Comparison of ENCODE assay signal across 9 mouse cellular contexts in the genomic region with DNA sequence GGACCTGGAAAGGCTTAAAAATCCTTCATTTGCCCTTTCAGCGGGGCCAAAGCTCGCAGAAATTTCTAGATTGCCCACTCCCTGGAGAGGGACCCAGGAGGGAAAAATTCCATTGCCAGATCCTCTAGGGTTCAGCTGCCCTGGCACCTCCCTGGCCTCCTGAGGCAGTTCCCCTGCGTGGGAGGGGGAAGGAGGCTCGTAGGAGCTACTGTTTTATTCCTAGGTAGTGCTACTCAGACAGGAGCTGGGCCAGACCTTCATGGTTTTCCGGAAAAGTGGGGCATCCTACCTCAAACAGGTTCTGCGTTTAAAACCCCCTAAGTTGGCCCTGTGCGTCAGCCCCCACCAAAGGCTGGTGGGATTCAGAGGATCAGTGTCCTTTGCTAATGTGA. TPM values are rescaled to one million over a fixed set of nuclear protein-coding genes. Genes with fewer than 3 reads are reported as not detected.
DNase-seq lines count a peak whose midpoint lies in the region; ATAC-seq and TF ChIP-seq lines count a peak whose summit lies in the region.
"Had no signal": no experiment of that assay in that cellular context is flagged by ENCODE, and none has a peak within 500 bp of the region (broad histone marks: within the 10 kb centered on the region; RNA-seq: fewer than 3 reads in every experiment).

No protein-coding gene starts in this region.

- peak overlapping the region; percentile 88 for H3K4me2 ChIP-seq in kidney, embryonic 15.5 days
- peak overlapping the region; percentile 71 for H3K4me2 ChIP-seq in forebrain, embryonic 15.5 days (replicated peaks)
- peak overlapping the region; percentile 83 for H3K4me2 ChIP-seq in midbrain, postnatal 0 days (ENCODE audit: low read depth, low read length, poor library complexity, severe bottlenecking)

- peaks cover 23% of the 10 kb centered on the region for H3K4me1 ChIP-seq in kidney, embryonic 15.5 days
- H3K4me1 ChIP-seq in cerebellum, adult 2 months (ENCODE audit: control insufficient read depth, insufficient read depth, low read length): peaks cover 29% of the 10 kb centered on the region
- peaks cover 25% of the 10 kb centered on the region for H3K4me1 ChIP-seq in forebrain, embryonic 15.5 days
- H3K4me1 ChIP-seq in midbrain, postnatal 0 days (ENCODE audit: insufficient read depth, low read length): peaks cover 18% of the 10 kb centered on the region

- H3K36me3 ChIP-seq in kidney, embryonic 15.5 days: no peaks in the 10 kb centered on the region
- H3K36me3 ChIP-seq in forebrain, embryonic 15.5 days: no peaks in the 10 kb centered on the region
- no peaks in the 10 kb centered on the region; the same call in 1 of the 2 replicates for H3K36me3 ChIP-seq in midbrain, postnatal 0 days (ENCODE audit: insufficient read depth, low read length)

- no peak for ATAC-seq in kidney, embryonic 15.5 days (replicated peaks; ENCODE audit: low FRiP score)
- ATAC-seq in forebrain, embryonic 15.5 days (replicated peaks): peak; percentile 8; the same call in 1 of the 2 replicates
- no peak for ATAC-seq in midbrain, postnatal 0 days (ENCODE audit: low FRiP score)
- ATAC-seq: Patski had no signal

- TF ChIP-seq POLR2A in cerebellum, adult 2 months (IDR thresholded peaks at IDR 0.05; ENCODE audit: borderline replicate concordance, insufficient read depth, low read length): peak; percentile 15; the same call in 1 of the 2 replicates

- H3K27me3 ChIP-seq in kidney, embryonic 15.5 days: peaks cover 99% of the 10 kb centered on the region
- no peaks in the 10 kb centered on the region for H3K27me3 ChIP-seq in cerebellum, adult 2 months (ENCODE audit: control insufficient read depth, insufficient read depth, low read length)
- H3K27me3 ChIP-seq in forebrain, embryonic 15.5 days: peaks cover 65% of the 10 kb centered on the region
- H3K27me3 ChIP-seq in midbrain, postnatal 0 days (ENCODE audit: insufficient read depth, low read length): peaks cover 14% of the 10 kb centered on the region

- H3K27ac ChIP-seq in kidney, embryonic 15.5 days: no peak overlapping the region
- H3K27ac ChIP-seq in cerebellum, adult 2 months (ENCODE audit: insufficient read depth, low read length): peak overlapping the region; percentile 98
- peak overlapping the region; percentile 59 for H3K27ac ChIP-seq in forebrain, embryonic 15.5 days (replicated peaks)
- H3K27ac ChIP-seq in midbrain, postnatal 0 days (ENCODE audit: low read depth, low read length): peak overlapping the region; percentile 83

- DNase-seq in kidney, adult 18-20 months: no peak
- DNase-seq in cerebellum, adult 2 months: peak; percentile 79 to 80
- DNase-seq in midbrain, postnatal 0 days (ENCODE audit: low spot score): peak; percentile 51
- DNase-seq in thymus, postnatal 4 days: no peak
- no peak for DNase-seq in T-cell, adult 2 months (ENCODE audit: low spot score)
- DNase-seq in embryo, embryonic 9.5 days (ENCODE audit: extremely low spot score): no peak

- H3K9me3 ChIP-seq in kidney, embryonic 15.5 days (replicated peaks): no peaks in the 10 kb centered on the region
- no peaks in the 10 kb centered on the region for H3K9me3 ChIP-seq in forebrain, embryonic 15.5 days
- H3K9me3 ChIP-seq in midbrain, postnatal 0 days (ENCODE audit: low read length): no peaks in the 10 kb centered on the region

- peak overlapping the region; percentile 46 for H3K4me3 ChIP-seq in kidney, embryonic 15.5 days (replicated peaks)
- H3K4me3 ChIP-seq in cerebellum, adult 2 months (replicated peaks; ENCODE audit: insufficient read depth, low read depth, low read length): peak overlapping the region; percentile 97
- H3K4me3 ChIP-seq in forebrain, embryonic 15.5 days: peak overlapping the region; percentile 52
- peak overlapping the region; percentile 74 for H3K4me3 ChIP-seq in midbrain, postnatal 0 days (ENCODE audit: low read depth, low read length)

- no peak for TF ChIP-seq CTCF in cerebellum, adult 2 months (IDR thresholded peaks at IDR 0.05; ENCODE audit: borderline replicate concordance, insufficient read depth, low read depth, low read length)
- TF ChIP-seq CTCF in midbrain, postnatal 0 days (IDR thresholded peaks at IDR 0.05): no peak

- H3K9ac ChIP-seq in kidney, embryonic 15.5 days: no peak overlapping the region
- H3K9ac ChIP-seq in forebrain, embryonic 15.5 days (replicated peaks): peak overlapping the region; percentile 67
- peak overlapping the region; percentile 91 for H3K9ac ChIP-seq in midbrain, postnatal 0 days (replicated peaks; ENCODE audit: low read length, poor library complexity, severe bottlenecking)

- WGBS in kidney, embryonic 15.5 days: 1% methylated on average over 7 of the region's 7 CpGs
- WGBS in cerebellum, adult 2 months: 0% methylated on average over 7 of the region's 7 CpGs
- WGBS in forebrain, embryonic 15.5 days: 2% methylated on average over 7 of the region's 7 CpGs
- 0% methylated on average over 7 of the region's 7 CpGs for WGBS in midbrain, postnatal 0 days

RNA-seq across cellular contexts. Expression of a gene that starts 0.9 kb away (rescaled TPM):
- polyA plus RNA-seq in kidney, embryonic 15.5 days (2015; fragmentation: Nextera tagmentation; extraction: Ambion mirVana): 0.13 and 0.61 TPM in 2 replicates
- 259 and 273 TPM in 2 replicates for polyA plus RNA-seq in cerebellum, adult 2 months (2012; rRNA removed)
- polyA plus RNA-seq in forebrain, embryonic 15.5 days (2015; fragmentation: Nextera tagmentation; extraction: Ambion mirVana): 30.0 and 33.2 TPM in 2 replicates
- total RNA-seq in midbrain, postnatal 0 days (2014; rRNA removed): 205 and 231 TPM in 2 replicates
- polyA plus RNA-seq in midbrain, postnatal 0 days (2015; fragmentation: Nextera tagmentation; extraction: Ambion mirVana): 89.0 and 91.8 TPM in 2 replicates

RNA-seq across cellular contexts. Expression of a gene that starts 38.7 kb away (rescaled TPM):
- polyA plus RNA-seq in kidney, embryonic 15.5 days (2015; fragmentation: Nextera tagmentation; extraction: Ambion mirVana): 12.2 and 12.9 TPM in 2 replicates
- 29.2 and 30.1 TPM in 2 replicates for polyA plus RNA-seq in cerebellum, adult 2 months (2012; rRNA removed)
- 6.9 and 7.1 TPM in 2 replicates for polyA plus RNA-seq in forebrain, embryonic 15.5 days (2015; fragmentation: Nextera tagmentation; extraction: Ambion mirVana)
- 22.6 and 26.2 TPM in 2 replicates for total RNA-seq in midbrain, postnatal 0 days (2014; rRNA removed)
- 15.6 and 15.8 TPM in 2 replicates for polyA plus RNA-seq in midbrain, postnatal 0 days (2015; fragmentation: Nextera tagmentation; extraction: Ambion mirVana)

Comparison
In these comparisons a context has a peak if more than half of its experiments do, and no peak if none do; other contexts are left out.
1. H3K4me3 ChIP-seq: peak in every context shown above with its lines; median percentile 97 in cerebellum, adult 2 months; 74 in midbrain, postnatal 0 days; 52 in forebrain, embryonic 15.5 days; 46 in kidney, embryonic 15.5 days.
2. DNase-seq: peak in cerebellum, adult 2 months (2 of 2) and midbrain, postnatal 0 days (single experiment); none in kidney, adult 18-20 months (single experiment), thymus, postnatal 4 days (single experiment), T-cell, adult 2 months (single experiment) and embryo, embryonic 9.5 days (single experiment).
3. RNA of a gene that starts 0.9 kb away (polyA plus RNA-seq): 259 to 273 TPM in cerebellum, adult 2 months, 89.0 to 91.8 TPM in midbrain, postnatal 0 days and 30.0 to 33.2 TPM in forebrain, embryonic 15.5 days; 0.13 to 0.61 TPM in kidney, embryonic 15.5 days; every median in the first group is over 10 times any median in the second.
4. Peak in every context shown above with its lines, with median percentiles within 50 percentile points of each other: H3K4me2 ChIP-seq.